Mouse (Mus musculus) midbrain, postnatal 0 days (tissue): Measurements from ENCODE around the gene Eif5b. TPM values are rescaled to one million over a fixed set of nuclear protein-coding genes. Genes with fewer than 3 reads are reported as not detected.

Source experiments
- ATAC-seq: fragments of 200-750 bp; cut with Nextera tagmentation; 2 replicates; pipeline ENCODE4 v1.8.0; 2017; ENCODE audit warnings: moderate number of reproducible peaks, mild to moderate bottlenecking, moderate TSS enrichment, moderate library complexity; ENCODE audit not compliant: low FRiP score
- DNase-seq: peaks from one replicate; pipeline ENCODE4 v3.0.0-alpha.2; 2015; ENCODE audit warnings: low spot score
- H3K27ac ChIP-seq: fragments of 300-500 bp; sonication (generic); 2 replicates; pipeline ENCODE4 v1.5.1; 2014; ENCODE audit warnings: low read depth, mild to moderate bottlenecking, low read length, mixed read lengths
- H3K27me3 ChIP-seq: fragments of 300-500 bp; sonication (generic); 2 replicates; pipeline ENCODE4 v1.6.1; 2014; ENCODE audit warnings: low read length, control low read depth, mixed read lengths; ENCODE audit not compliant: insufficient read depth
- H3K36me3 ChIP-seq: fragments of 300-500 bp; sonication (generic); 2 replicates; pipeline ENCODE4 v1.6.1; 2014; ENCODE audit warnings: low read length, control low read depth, mixed read lengths; ENCODE audit not compliant: insufficient read depth
- H3K4me1 ChIP-seq: fragments of 300-500 bp; sonication (generic); 2 replicates; pipeline ENCODE4 v1.6.1; 2014; ENCODE audit warnings: mild to moderate bottlenecking, control low read depth, antibody characterized with exemption, low read length, mixed read lengths; ENCODE audit not compliant: insufficient read depth
- H3K4me2 ChIP-seq: fragments of 300-500 bp; sonication (generic); 2 replicates; pipeline ENCODE4 v1.6.1; 2014; ENCODE audit warnings: low read depth, mild to moderate bottlenecking, low read length, mixed read lengths; ENCODE audit not compliant: poor library complexity, severe bottlenecking
- H3K4me3 ChIP-seq: fragments of 300-500 bp; sonication (generic); 2 replicates; pipeline ENCODE4 v1.5.1; 2014; ENCODE audit warnings: low read depth, mild to moderate bottlenecking, low read length, moderate library complexity
- H3K9ac ChIP-seq: fragments of 300-500 bp; sonication (generic); replicated peaks from 2 replicates; pipeline ENCODE4 v1.6.1; 2014; ENCODE audit warnings: mild to moderate bottlenecking, low read length, moderate library complexity, mixed read lengths; ENCODE audit not compliant: poor library complexity, severe bottlenecking
- H3K9me3 ChIP-seq: fragments of 300-500 bp; sonication (generic); 2 replicates; pipeline ENCODE4 v1.6.1; 2016; ENCODE audit warnings: low read length, control low read depth
- CTCF ChIP-seq: IDR thresholded peaks from 2 replicates; pipeline ENCODE4 v1.5.1; 2016; ENCODE audit warnings: antibody characterized with exemption, mild to moderate bottlenecking
- WGBS: fragments of 180-500 bp; shearing (Covaris S2); extraction: QIAGEN DNeasy Blood & Tissue Kit; methylation state at CpG from one replicate; pipeline ENCODE4 v1.1.7; 2014; 5-methylcytosine and 5-hydroxymethylcytosine counted together
- polyA plus RNA-seq: library from polyadenylated mRNA; unstranded; fragments of >200 nt; fragmentation: Nextera tagmentation; extraction: Ambion mirVana; gene quantifications from 2 replicates; pipeline ENCODE4 v1.2.1, GENCODE M21; 2015
- total RNA-seq: library from RNA; depleted of rRNA; stranded (reverse); fragments of >200 nt; gene quantifications from 2 replicates; pipeline ENCODE4 v1.2.3, GENCODE M21; 2014

The Eif5b gene
- total and polyA plus RNA-seq, 2 experiments from 2014 or later, result 6.6 to 19.6 TPM

DNA sequence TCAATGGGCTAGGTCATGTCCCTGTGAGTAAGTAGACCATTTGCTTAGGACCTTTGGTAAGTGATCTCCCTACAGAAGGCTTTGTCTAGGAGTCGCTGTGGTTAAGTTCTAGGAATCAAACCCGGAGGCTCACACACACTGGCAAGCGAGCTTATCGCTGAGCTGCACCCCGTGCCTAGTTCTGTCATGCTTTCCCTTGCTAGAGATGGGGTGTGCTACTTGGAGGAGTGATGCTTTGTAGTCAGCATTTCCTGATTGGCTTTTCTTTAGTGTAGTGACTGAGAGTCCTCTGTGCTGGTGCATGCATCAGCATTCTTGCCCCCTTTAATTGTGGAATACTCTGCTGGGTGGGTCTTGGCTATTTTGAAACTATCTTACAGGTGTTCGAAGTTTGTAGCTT, 13.8 kb downstream of the Eif5b start:
- 84% methylated on average over 6 of the region's 6 CpGs for WGBS
- no peak for DNase-seq
- Histone ChIP-seq H3K27ac (no peak overlapping the region), H3K27me3 (no peaks in the 10 kb centered on the region), H3K36me3 (no peaks in the 10 kb centered on the region), H3K9me3 (no peaks in the 10 kb centered on the region), H3K9ac (no peak overlapping the region), H3K4me1 (no peaks in the 10 kb centered on the region), H3K4me2 (no peak overlapping the region), H3K4me3 (no peak overlapping the region)
- no peak for TF ChIP-seq CTCF
- no peak for ATAC-seq

DNA sequence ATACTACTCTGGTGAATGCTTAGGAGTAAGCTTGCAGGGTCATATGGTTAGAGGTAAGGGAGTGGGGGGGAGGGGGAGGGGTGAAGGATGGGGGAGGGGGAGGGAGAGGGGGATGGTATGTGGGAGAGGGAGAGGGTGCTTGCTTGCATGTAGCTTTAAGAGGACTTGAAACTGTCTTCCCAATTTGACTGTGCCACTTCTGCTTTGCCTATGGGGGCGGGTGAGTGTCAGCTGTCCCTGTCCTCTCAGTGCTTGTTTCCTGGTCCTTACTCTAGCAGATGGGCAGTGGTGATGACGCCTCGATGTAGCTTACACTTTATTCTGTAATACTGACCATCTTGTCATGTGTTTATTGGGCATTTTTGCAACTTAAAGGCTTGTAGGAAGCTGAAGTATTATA, 14.3 kb downstream of the Eif5b start:
- Histone ChIP-seq H3K4me1 (no peaks in the 10 kb centered on the region), H3K27ac (no peak overlapping the region), H3K36me3 (no peaks in the 10 kb centered on the region), H3K4me2 (no peak overlapping the region), H3K9ac (no peak overlapping the region), H3K4me3 (no peak overlapping the region), H3K9me3 (no peaks in the 10 kb centered on the region), H3K27me3 (no peaks in the 10 kb centered on the region)
- no peak for TF ChIP-seq CTCF
- WGBS, result 90% methylated on average over 3 of the region's 3 CpGs
- ATAC-seq (no peak), DNase-seq (no peak)

DNA sequence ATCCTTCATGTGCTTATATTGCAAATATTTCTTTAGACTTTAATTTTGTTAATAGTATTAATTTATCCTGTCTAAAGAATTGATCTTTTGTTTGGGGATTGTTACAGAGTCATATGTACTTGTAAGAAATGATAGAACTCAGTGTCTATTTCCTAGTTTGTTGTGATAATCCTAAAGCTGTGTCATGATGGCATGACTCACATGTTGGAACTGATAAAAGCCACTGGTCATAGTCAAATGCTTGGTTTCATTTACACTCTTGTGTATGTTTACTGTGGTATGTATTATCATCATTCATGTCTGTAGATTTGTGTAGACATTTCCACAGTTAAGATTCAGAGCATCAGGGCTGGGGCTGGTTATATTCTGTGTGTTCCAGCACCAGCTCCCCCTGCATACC, 14.7 kb downstream of the Eif5b start:
- Histone ChIP-seq H3K4me1 (no peaks in the 10 kb centered on the region), H3K36me3 (no peaks in the 10 kb centered on the region), H3K27ac (no peak overlapping the region), H3K27me3 (no peaks in the 10 kb centered on the region), H3K4me3 (no peak overlapping the region), H3K9ac (no peak overlapping the region), H3K4me2 (no peak overlapping the region), H3K9me3 (no peaks in the 10 kb centered on the region)
- DNase-seq, result no peak
- TF ChIP-seq CTCF, result no peak
- ATAC-seq, result no peak

DNA sequence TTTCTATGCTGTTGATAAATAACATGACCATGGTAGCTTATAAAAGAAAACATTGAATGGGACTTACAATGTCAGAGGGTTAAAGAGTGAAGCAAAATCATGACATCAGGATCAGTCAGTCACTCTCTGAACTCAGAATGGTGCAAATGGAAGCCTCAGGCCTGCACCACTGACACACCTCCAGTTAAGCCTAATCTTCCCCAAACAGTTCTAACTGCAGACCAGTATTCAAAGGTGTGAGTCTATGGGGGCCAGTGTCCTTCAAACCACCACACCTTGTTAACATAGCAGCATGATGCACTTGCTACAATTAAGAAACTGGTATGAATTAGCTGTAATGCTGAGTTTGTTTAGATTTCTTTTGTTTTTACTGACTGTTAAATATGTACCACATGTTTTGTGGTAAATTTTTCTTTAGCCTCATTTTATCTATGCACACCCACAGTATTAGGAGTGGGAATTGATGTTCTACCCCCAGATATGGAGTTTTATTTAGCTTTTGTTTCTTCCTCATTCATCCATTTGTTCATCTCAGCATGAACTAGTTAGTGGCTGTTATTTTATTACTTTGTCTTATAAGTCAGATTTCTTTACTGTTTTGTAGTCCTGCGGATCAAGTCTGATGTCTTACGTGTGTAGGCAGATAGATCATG, 16.9 kb downstream of the Eif5b start:
- TF ChIP-seq CTCF, result no peak
- no peak overlapping the region for H3K27ac ChIP-seq
- peaks cover 8% of the 10 kb centered on the region; the same call in 1 of the 2 replicates for H3K36me3 ChIP-seq
- H3K4me3 ChIP-seq, result no peak overlapping the region
- WGBS, result 95% methylated on average over 2 of the region's 2 CpGs
- H3K9me3 ChIP-seq, result no peaks in the 10 kb centered on the region
- no peak overlapping the region for H3K4me2 ChIP-seq
- no peaks in the 10 kb centered on the region for H3K4me1 ChIP-seq
- DNase-seq (no peak), ATAC-seq (no peak)
- H3K9ac ChIP-seq, result no peak overlapping the region
- no peaks in the 10 kb centered on the region for H3K27me3 ChIP-seq

DNA sequence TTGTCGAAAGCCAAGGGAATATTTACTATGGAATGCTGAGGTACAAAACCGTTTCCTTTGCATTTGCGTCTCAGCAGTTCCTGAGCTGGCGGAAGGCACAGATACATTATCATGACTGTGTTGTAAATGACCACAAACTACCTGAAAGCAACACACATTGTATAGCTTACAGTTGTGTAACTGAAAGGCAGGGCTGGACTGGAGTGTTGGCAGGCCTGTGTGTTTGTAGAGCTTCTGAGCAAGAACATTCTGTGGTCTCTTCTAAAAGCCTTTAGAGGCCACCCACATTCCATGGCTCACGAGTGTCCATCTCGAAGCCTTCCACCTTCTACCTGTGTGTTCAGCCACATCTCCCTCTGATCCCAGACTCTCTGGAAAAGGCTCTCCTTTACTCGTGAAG, 29.5 kb downstream of the Eif5b start:
- Histone ChIP-seq H3K27me3 (no peaks in the 10 kb centered on the region), H3K36me3 (peaks cover 24% of the 10 kb centered on the region), H3K4me1 (no peaks in the 10 kb centered on the region), H3K9me3 (no peaks in the 10 kb centered on the region), H3K4me2 (no peak overlapping the region), H3K9ac (no peak overlapping the region), H3K27ac (no peak overlapping the region), H3K4me3 (no peak overlapping the region)
- no peak for TF ChIP-seq CTCF
- DNase-seq (no peak), ATAC-seq (no peak)
- 94% methylated on average over 7 of the region's 7 CpGs for WGBS

DNA sequence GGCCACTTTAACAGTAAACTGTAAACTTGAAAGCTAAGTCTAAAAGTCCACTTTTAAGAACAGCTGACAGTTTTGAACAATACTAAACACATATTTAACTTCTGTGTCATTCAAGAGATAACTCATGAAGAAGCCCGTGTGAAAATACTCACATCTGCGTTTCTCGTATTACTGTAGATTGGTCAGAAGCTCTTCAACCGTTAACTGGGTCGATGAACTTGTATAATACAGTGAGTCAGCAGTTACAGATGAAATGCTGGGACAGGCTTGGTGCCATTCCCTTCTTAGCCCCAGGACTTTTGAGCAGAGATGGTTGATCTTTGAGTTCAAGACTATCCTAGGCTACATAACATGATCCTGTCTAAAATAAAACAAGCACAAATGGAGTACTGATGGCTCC, 33.6 kb downstream of the Eif5b start:
- H3K27me3 ChIP-seq, result no peaks in the 10 kb centered on the region
- H3K36me3 ChIP-seq, result peaks cover 39% of the 10 kb centered on the region
- H3K27ac ChIP-seq, result no peak overlapping the region
- H3K4me1 ChIP-seq, result no peaks in the 10 kb centered on the region
- no peak overlapping the region for H3K9ac ChIP-seq
- DNase-seq (no peak), ATAC-seq (no peak)
- no peaks in the 10 kb centered on the region for H3K9me3 ChIP-seq
- H3K4me3 ChIP-seq, result no peak overlapping the region
- no peak overlapping the region for H3K4me2 ChIP-seq
- 97% methylated on average over 5 of the region's 5 CpGs for WGBS
- no peak for TF ChIP-seq CTCF
